Mouse (Mus musculus) forebrain, postnatal 0 days (tissue): ENCODE results near the gene Zc3h4. TPM values are rescaled to one million over a fixed set of nuclear protein-coding genes. Genes with fewer than 3 reads are reported as not detected.

Experiments used
- ATAC-seq: fragments of 200-750 bp; cut with Nextera tagmentation; 2 replicates; pipeline ENCODE4 v1.8.0; 2017; ENCODE audit warnings: mild to moderate bottlenecking, moderate library complexity
- DNase-seq: peaks from one replicate; pipeline ENCODE4 v3.0.0-alpha.2; 2015
- H3K27ac ChIP-seq: fragments of 300-500 bp; sonication (generic); 2 replicates; pipeline ENCODE4 v1.5.1; 2014; ENCODE audit warnings: low read depth, mild to moderate bottlenecking, antibody characterized with exemption, low read length, moderate library complexity, mixed read lengths
- H3K27me3 ChIP-seq: fragments of 300-500 bp; sonication (generic); 2 replicates; pipeline ENCODE4 v1.6.1; 2014; ENCODE audit warnings: mild to moderate bottlenecking, low read length, mixed read lengths; ENCODE audit not compliant: insufficient read depth
- H3K36me3 ChIP-seq: fragments of 300-500 bp; sonication (generic); 2 replicates; pipeline ENCODE4 v1.6.1; 2014; ENCODE audit warnings: mild to moderate bottlenecking, moderate library complexity; ENCODE audit not compliant: insufficient read depth
- H3K4me1 ChIP-seq: fragments of 300-500 bp; sonication (generic); 2 replicates; pipeline ENCODE4 v1.6.1; 2014; ENCODE audit warnings: antibody characterized with exemption; ENCODE audit not compliant: insufficient read depth
- H3K4me2 ChIP-seq: fragments of 300-500 bp; sonication (generic); 2 replicates; pipeline ENCODE4 v1.6.1; 2014; ENCODE audit warnings: low read depth, mild to moderate bottlenecking, moderate library complexity
- H3K4me3 ChIP-seq: fragments of 300-500 bp; sonication (generic); 2 replicates; pipeline ENCODE4 v1.5.1; 2014; ENCODE audit warnings: low read depth, low read length, mixed read lengths
- H3K9ac ChIP-seq: fragments of 300-500 bp; sonication (generic); 2 replicates; pipeline ENCODE4 v1.6.1; 2014; ENCODE audit warnings: mild to moderate bottlenecking
- H3K9me3 ChIP-seq: fragments of 300-500 bp; sonication (generic); 2 replicates; pipeline ENCODE4 v1.6.1; 2016; ENCODE audit warnings: low read length
- CTCF ChIP-seq: sonication (generic); IDR thresholded peaks from 2 replicates; pipeline ENCODE4 v1.5.1; 2016; ENCODE audit warnings: antibody characterized with exemption, control low read depth, low read depth
- WGBS: fragments of 180-500 bp; shearing (Covaris S2); extraction: QIAGEN DNeasy Blood & Tissue Kit; methylation state at CpG from one replicate; pipeline ENCODE4 v1.1.7; 2014; 5-methylcytosine and 5-hydroxymethylcytosine counted together
- polyA plus RNA-seq: library from polyadenylated mRNA; unstranded; fragments of >200 nt; fragmentation: Nextera tagmentation; extraction: Ambion mirVana; gene quantifications from 2 replicates; pipeline ENCODE4 v1.2.1, GENCODE M21; 2015
- total RNA-seq: library from RNA; depleted of rRNA; stranded (reverse); fragments of >200 nt; gene quantifications from 2 replicates; pipeline ENCODE4 v1.2.3, GENCODE M21; 2014

Gene Zc3h4
- total and polyA plus RNA-seq, 2 experiments from 2014 or later = 11.0 to 57.5 TPM

GRCm38 (mm10) chr7:16461151-16461550 is 60.4 kb downstream of the Zc3h4 start:
- no peak overlapping the region for H3K9ac ChIP-seq
- no peak overlapping the region for H3K27ac ChIP-seq
- H3K4me1 ChIP-seq = no peaks in the 10 kb centered on the region
- H3K4me3 ChIP-seq = no peak overlapping the region
- H3K9me3 ChIP-seq = no peaks in the 10 kb centered on the region
- H3K27me3 ChIP-seq = no peaks in the 10 kb centered on the region; the same call in 1 of the 2 replicates
- WGBS = 68% methylated on average over 6 of the region's 6 CpGs
- peaks cover 3% of the 10 kb centered on the region; the same call in 1 of the 2 replicates for H3K36me3 ChIP-seq
- DNase-seq (no peak), ATAC-seq (no peak)
- TF ChIP-seq CTCF = no peak
- H3K4me2 ChIP-seq = no peak overlapping the region

GRCm38 (mm10) chr7:16461705-16462104 is 61.0 kb downstream of the Zc3h4 start:
- Histone ChIP-seq H3K27ac (no peak overlapping the region), H3K36me3 (no peaks in the 10 kb centered on the region; the same call in 1 of the 2 replicates), H3K4me2 (no peak overlapping the region), H3K9me3 (no peaks in the 10 kb centered on the region), H3K9ac (no peak overlapping the region), H3K27me3 (no peaks in the 10 kb centered on the region; the same call in 1 of the 2 replicates), H3K4me1 (no peaks in the 10 kb centered on the region), H3K4me3 (no peak overlapping the region)
- ATAC-seq (no peak), DNase-seq (no peak)
- WGBS = 78% methylated on average over 6 of the region's 6 CpGs
- TF ChIP-seq CTCF = no peak

GRCm38 (mm10) chr7:16463214-16463613 is 62.5 kb downstream of the Zc3h4 start:
- DNase-seq = peak; percentile 88
- Histone ChIP-seq H3K27ac (no peak overlapping the region), H3K4me1 (0 out of 2 replicates have a peak, but pooled peaks cover 2% of the 10 kb centered on the region), H3K9me3 (no peaks in the 10 kb centered on the region), H3K9ac (no peak overlapping the region), H3K36me3 (no peaks in the 10 kb centered on the region), H3K4me3 (no peak overlapping the region), H3K27me3 (no peaks in the 10 kb centered on the region; the same call in 1 of the 2 replicates), H3K4me2 (no peak overlapping the region)
- WGBS = 2% methylated on average over 14 of the region's 14 CpGs
- peak; percentile 70 for ATAC-seq
- peak; percentile 94 for TF ChIP-seq CTCF

- H3K4me2 ChIP-seq = no peak overlapping the region
- H3K9me3 ChIP-seq = no peaks in the 10 kb centered on the region
- DNase-seq (peak; percentile 72), ATAC-seq (no peak)
- no peak overlapping the region for H3K9ac ChIP-seq
- TF ChIP-seq CTCF = peak; percentile 94
- 10% methylated on average over 8 of the region's 8 CpGs for WGBS
- peaks cover 5% of the 10 kb centered on the region; the same call in 1 of the 2 replicates for H3K27me3 ChIP-seq
- H3K36me3 ChIP-seq = no peaks in the 10 kb centered on the region
- H3K4me3 ChIP-seq = no peak overlapping the region
- 0 out of 2 replicates have a peak, but pooled peaks cover 3% of the 10 kb centered on the region for H3K4me1 ChIP-seq
- H3K27ac ChIP-seq = no peak overlapping the region
Observed at GRCm38 (mm10) chr7:16465160-16465559, 64.5 kb downstream of the Zc3h4 start.

DNA sequence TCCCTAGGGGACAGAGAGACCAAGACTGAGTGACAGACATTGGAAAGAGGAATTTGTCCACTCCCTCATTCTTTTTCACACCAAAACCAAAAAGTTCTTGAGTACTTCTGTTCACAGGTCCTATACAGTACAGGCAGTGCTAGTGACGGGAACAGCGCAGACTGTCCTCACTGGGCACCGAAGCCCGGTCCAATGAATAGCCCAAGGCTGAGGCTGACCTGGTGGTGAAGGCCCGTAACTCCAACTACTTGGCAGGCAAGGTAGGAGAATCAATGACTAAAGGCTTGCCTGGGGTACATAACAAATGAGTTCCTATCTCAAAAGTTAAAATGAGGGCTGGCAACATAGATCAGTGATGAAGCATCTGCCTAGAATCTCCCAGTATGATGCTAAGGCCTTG is 64.9 kb downstream of the Zc3h4 start:
- ATAC-seq (no peak), DNase-seq (no peak)
- 91% methylated on average over 5 of the region's 5 CpGs for whole genome bisulfite sequencing
- Histone ChIP-seq H3K9me3 (no peaks in the 10 kb centered on the region), H3K4me3 (no peak overlapping the region), H3K27ac (no peak overlapping the region), H3K4me2 (no peak overlapping the region), H3K36me3 (no peaks in the 10 kb centered on the region), H3K27me3 (peaks cover 5% of the 10 kb centered on the region; the same call in 1 of the 2 replicates), H3K4me1 (0 out of 2 replicates have a peak, but pooled peaks cover 3% of the 10 kb centered on the region), H3K9ac (no peak overlapping the region)
- TF ChIP-seq CTCF = no peak

GRCm38 (mm10) chr7:16466565-16466964 is 65.9 kb downstream of the Zc3h4 start:
- TF ChIP-seq CTCF = peak; percentile 50; the same call in 1 of the 2 replicates
- no peak overlapping the region for H3K4me2 ChIP-seq
- no peaks in the 10 kb centered on the region for H3K36me3 ChIP-seq
- H3K9ac ChIP-seq = no peak overlapping the region
- ATAC-seq (no peak), DNase-seq (no peak)
- H3K27me3 ChIP-seq = peaks cover 11% of the 10 kb centered on the region
- H3K4me3 ChIP-seq = no peak overlapping the region
- WGBS = 85% methylated on average over 4 of the region's 4 CpGs
- H3K27ac ChIP-seq = no peak overlapping the region
- 0 out of 2 replicates have a peak, but pooled peaks cover 3% of the 10 kb centered on the region for H3K4me1 ChIP-seq
- H3K9me3 ChIP-seq = no peaks in the 10 kb centered on the region

- H3K4me3 ChIP-seq = no peak overlapping the region
- no peak for TF ChIP-seq CTCF
- H3K4me2 ChIP-seq = no peak overlapping the region
- DNase-seq (peak; percentile 21), ATAC-seq (peak; percentile 40; the same call in 1 of the 2 replicates)
- H3K27me3 ChIP-seq = peaks cover 15% of the 10 kb centered on the region
- 7% methylated on average over 5 of the region's 5 CpGs for WGBS
- no peaks in the 10 kb centered on the region for H3K9me3 ChIP-seq
- H3K4me1 ChIP-seq = 0 out of 2 replicates have a peak, but pooled peaks cover 3% of the 10 kb centered on the region
- no peak overlapping the region for H3K27ac ChIP-seq
- H3K36me3 ChIP-seq = no peaks in the 10 kb centered on the region
- no peak overlapping the region for H3K9ac ChIP-seq
Observed at GRCm38 (mm10) chr7:16468115-16468514, 67.4 kb downstream of the Zc3h4 start.
